Mouse (Mus musculus) common myeloid progenitor, adult 5-6 weeks (primary cell): ENCODE results near the gene Npr2. TPM values are rescaled to one million over a fixed set of nuclear protein-coding genes. Genes with fewer than 3 reads are reported as not detected.
"Not testable (repeated sequence)": the region's sequence is repeated elsewhere in the genome, so short reads cannot be mapped to it uniquely, and the experiment has no call there.

Experiments
- ATAC-seq: replicated peaks from 2 replicates; pipeline ENCODE4 v1.8.0; 2016; ENCODE audit warnings: low read depth, mild to moderate bottlenecking, moderate TSS enrichment, inconsistent platforms; ENCODE audit not compliant: poor library complexity, severe bottlenecking
- total RNA-seq: library from RNA; stranded (forward); fragments of 200-1000, 187-1606 nt; gene quantifications from 2 replicates; pipeline ENCODE4 v1.2.3, GENCODE M21; 2017

Gene Npr2
- total RNA-seq: 0.39 and 0.96 TPM in 2 replicates

DNA sequence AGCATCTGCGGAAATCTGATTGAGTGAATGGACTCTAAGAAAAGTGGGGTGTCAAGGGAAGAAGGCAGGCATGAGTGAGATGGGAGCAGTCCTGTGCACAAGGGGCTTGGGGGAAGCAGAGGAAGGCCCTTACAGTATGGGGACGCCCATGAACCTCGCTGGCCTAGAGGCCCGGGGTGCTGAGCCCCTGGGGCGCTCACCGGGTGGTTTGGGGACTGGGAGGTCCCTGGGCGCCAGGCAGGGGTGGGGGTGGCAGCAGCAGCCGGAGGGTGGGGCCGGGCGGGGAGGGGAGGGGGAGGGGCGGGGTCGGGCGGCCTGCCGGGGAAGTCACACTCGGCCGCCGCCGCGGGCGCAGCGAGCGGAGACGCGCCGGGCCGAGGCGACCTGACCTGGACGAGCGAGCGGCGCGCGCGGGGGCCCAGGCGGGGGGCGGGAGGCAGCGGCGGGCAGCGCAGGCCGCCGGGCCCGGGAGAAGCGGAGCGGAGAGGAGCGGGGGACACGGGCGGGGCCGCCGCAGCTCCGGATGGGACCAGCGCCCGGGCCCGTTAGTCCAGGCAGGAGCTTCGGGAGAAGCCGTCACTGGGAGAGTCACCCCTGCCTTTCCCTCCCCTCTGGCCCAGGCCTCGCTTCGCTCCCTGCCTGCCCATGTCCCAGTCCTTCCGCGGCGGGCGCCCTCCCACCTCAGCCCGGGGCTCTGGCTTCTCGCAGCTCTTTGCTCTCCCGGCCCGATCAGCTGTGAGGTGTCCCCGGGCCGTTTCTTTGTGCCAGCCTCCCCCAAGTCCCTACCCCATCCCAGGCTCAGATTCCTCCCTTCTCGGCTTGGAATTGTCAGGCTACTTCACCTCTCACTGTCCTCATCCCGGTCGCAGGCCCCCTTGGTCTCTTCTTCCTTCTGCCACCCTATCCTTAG is at the start of gene Npr2:
Npr2 (plus strand) TSS at position 890 of the 910 bp plus-strand sequence.
- ATAC-seq: 0 out of 2 replicates have a peak, but pooled peaks have one; percentile 17

DNA sequence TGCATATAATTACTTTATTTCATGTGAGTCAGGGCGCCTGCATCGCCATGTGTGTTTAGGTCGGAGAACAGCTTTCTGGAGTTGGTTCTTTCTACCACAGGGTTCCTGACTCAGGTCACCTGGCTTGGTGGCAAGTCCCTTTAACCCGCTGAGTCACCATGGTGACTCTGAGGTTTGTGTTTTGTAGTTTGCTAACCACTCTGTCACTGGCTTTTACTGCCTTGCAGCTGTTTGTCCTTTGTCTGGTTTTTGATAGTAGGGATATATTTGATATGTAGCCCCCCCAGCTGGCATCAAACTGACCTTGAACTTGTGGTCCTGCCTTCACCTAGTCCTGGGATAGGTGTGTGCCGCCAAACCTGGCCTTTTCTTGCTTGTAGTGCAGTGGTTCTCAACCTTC is 49.5 kb upstream of the Npr2 start:
- no peak for ATAC-seq

DNA sequence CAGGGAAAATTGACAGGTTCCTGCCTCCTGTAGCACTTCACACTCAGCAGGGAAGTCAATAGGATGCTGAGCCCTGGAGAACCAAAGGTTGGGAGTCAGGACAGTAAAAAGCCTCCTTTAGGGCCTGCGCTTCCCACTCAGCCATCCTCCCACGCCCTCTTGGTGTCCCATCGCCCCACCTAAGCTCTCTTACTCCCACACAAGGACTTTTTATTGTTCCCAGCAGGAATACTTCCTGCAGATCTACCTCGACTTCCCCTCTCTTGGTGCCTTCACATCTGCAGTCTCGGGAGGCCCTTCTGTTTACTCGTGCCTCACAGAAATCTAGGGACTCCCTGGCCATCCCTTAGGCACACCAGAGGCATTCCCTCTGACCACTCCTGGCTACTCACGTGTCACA is 48.3 kb upstream of the Npr2 start:
- no peak for ATAC-seq

DNA sequence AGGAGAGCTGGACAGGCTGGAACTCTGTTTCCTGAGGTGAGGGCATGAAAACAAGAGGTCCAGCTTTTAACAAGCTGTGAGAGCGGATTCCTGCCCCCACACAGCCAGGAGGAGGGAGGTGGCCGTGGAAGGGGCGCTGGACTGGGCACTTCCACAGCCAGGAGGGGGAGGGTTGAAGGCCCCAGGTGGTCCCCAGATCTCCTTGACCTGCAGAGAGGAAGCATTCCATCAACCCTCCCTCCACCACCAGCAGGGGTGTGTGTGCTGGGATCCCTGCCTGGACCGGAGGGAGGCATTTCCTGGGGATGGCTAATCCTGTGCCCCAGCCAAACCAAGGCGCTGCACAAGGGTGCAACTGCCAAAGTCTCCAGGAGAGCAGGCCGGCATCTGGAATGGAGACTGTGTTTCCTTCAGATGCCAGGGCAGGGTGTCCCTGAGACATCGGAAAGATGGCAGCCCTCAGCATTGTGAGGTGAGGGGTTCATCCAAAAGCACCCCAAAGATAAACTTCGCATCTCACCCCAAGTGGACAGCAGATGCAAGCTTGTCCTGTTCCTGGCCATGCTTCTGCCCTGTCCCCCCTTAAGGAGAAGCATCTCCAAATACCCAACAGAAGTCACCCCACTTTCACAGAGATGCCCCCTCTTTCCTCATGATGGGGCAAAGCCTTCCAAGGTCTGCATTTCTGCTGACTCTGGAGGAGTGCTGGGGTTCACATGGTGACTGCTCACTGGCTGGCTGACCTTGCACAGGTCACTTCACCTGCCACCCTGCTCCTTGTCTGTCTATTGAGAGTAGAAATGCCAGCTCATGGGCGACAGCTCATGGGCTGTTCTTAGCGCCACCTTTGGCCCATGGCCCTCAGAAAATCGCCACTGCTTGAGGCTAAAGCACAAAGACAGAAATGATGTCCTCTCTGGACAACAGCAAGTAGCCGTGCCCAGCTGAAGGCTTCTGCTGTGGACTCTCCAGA is 47.0 kb upstream of the Npr2 start, which contains the start of gene Msmp:
Msmp (minus strand) TSS at position 51 of the 973 bp plus-strand sequence.
- no peak for ATAC-seq

DNA sequence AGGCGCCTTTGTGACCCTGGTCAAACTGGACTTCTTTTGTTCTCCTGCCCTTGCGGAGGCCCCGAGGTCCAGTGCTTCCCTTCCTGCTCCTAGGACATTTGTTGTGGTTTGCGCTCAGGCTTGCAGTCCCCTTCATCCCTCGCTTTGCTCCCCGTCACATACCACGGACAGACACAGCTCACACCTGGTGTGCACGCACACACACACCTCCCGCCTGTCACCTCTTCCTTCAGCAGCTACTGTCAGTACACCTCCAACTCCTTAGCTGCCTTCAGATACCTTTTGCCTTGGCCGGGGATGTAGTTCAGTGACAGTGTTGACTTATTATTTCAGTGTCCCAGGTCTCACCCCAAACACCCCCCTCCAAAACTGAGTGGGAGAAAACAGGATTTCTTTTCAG is 46.1 kb upstream of the Npr2 start:
- no peak for ATAC-seq

DNA sequence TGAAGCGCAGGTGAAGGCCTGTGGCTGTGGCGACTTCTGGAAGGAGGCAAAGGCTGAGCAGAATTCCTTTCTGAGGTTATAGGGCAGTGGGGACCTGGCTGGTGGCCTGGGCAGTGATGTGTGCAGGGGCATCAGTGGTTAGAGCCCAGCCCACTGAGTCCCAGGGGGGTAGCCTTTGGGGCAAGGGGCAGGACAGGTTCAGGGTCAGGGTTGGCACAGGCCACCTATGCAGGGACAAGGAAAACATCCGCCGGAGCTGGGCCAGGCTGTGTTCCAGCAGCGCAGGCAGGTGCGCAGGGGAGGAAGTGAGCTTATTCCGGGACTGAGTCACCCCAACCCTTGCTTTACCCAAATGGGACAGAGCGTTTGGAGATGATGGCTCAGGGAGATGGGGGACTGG is 45.3 kb upstream of the Npr2 start:
- 0 out of 2 replicates have a peak, but pooled peaks have one; percentile 16 for ATAC-seq

DNA sequence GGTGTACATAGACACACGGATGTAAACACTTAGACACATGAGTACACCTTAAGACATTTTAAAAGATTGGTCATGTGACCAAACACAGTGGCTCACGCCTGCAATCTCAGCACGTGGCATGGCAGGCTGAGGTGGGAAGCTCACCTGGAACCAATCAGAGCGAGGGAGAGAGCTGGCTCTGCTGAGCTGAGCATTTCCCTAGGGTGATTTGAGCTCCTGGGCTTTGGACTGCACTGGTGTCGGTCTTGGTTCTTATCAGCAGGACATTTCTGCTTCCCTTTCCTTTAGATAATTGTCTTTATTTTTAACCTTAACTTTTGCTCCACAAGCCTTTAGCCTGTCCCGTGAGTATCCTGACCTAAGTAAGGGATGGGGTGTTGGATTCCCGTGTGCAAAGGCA is 44.1 kb upstream of the Npr2 start:
- ATAC-seq: peak; percentile 44; the same call in 1 of the 2 replicates

DNA sequence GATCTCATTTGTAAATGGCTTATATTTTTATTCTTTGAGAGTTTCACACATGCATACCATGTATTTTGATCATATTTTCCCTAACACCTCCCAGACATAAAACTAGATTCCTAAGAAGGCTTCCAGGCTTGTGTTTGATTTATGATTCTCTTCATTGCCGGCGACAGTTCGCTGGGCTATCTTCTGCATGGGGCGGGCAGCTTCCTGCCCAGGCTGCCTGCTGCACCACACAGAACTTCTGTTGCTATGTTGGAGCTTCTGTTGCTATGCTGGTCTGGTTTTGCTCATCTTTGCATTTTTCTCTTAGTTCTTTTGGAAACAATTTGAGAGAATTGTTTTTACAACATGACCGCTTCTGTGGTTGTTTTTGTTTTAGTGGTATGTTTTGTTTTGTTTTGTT is 40.2 kb upstream of the Npr2 start:
- peak; percentile 75 for ATAC-seq

DNA sequence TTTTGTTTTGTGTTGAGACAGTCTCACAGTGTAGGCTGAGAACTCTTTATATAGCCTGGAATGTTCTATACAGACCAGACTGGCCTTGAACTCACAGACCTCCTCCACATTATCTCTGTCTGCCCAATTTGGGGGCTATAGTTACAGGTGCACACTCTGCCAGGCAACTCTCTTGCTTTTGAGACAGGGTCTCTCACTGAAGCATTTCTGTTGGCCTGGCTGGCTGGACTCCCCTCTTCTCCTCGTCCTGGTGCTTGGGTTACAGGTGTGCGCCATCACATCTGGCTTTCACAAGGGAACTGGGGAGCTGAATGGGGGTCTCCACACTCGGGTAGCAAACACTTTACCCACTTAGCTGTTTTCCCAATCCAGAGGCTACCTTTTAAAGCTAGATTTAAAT is 39.8 kb upstream of the Npr2 start:
- ATAC-seq: no peak

DNA sequence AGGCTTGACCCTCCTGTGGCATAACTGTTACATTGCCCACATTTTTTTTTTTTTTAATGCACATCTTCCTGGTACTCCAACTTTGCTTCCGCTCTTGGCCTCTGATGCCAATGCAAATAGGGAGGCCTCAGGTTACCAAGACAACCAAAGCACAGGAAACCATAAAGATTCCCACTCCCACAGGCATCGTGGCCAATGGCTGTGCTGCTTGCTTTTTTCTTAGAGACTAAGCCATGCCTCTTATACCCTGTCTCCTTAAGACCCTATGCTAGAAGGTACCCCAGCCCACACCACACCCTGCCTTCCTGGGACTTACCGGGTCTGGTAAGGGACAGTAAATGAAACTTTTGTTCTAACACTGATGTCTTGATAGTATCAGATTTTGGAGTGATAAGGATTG is 38.3 kb upstream of the Npr2 start:
- ATAC-seq: peak; percentile 51

DNA sequence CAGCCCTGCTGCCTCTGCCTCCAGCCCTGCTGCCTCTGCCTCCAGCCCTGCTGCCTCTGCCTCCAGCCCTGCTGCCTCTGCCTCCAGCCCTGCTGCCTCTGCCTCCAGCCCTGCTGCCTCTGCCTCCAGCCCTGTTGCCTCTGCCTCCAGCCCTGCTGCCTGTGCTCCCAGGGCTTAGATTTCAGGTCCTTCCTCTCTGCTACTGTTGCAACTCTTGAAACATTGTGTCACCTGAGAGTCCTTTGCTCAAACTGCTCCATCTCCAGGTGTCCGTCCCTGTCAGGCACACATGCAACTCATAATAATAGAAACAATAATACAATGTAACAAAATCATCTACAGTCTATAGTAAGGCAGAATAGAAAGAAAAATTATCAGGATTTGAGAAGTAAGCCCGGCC is 35.1 kb upstream of the Npr2 start:
- ATAC-seq: not testable (repeated sequence)

DNA sequence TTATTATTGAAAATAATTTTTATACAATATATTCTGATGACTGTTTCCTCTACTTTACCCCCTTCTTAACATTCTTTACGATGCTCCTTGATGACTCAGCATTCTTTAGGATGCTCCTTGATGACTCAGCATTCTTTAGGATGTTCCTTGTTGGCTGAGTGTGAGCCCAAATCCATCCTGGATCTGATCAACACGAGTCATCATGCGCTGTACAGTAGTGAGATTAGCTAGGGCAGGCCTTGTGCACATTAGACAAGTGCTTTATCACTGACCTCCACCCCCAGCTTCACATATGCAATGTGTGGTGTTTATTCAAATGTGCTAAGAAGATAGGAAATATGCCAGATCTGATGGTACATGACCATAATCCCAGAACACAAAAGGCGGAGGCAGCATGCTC is 33.5 kb upstream of the Npr2 start:
- peak; percentile 45; the same call in 1 of the 2 replicates for ATAC-seq

DNA sequence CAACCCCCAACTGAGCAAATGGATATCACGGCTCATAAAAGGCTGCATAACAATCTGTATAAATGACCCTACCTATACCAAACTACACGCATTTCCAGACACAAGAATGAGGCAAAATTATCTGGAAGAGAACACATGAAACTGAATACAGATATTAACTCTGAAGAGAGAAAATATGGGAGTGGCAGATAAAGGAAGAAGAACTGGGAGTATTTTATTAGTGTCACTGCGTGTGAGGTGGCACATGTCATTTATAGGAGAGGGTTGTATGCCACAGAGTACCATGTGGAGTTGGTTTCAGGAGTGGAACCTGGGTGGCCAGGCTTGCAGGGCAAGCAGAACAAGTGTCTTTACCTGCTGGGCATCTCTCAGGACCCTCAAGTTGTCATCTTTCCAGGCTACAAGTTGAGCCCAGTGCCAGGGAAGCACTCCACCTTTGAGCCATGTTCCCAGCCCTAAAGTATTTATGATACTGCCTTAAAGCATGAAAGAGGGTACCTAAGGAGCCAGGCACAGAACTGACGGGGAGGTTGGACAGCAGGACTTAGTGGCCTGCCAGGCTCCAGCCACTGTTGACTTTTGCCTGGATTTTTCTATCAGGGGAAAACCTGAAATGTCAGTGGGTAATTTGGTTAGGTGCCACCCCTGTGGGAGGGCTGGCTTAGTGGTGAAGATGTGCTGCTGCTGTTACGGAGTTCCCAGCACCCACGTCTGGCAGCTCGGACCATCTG is 32.9 kb upstream of the Npr2 start:
- ATAC-seq: no peak

DNA sequence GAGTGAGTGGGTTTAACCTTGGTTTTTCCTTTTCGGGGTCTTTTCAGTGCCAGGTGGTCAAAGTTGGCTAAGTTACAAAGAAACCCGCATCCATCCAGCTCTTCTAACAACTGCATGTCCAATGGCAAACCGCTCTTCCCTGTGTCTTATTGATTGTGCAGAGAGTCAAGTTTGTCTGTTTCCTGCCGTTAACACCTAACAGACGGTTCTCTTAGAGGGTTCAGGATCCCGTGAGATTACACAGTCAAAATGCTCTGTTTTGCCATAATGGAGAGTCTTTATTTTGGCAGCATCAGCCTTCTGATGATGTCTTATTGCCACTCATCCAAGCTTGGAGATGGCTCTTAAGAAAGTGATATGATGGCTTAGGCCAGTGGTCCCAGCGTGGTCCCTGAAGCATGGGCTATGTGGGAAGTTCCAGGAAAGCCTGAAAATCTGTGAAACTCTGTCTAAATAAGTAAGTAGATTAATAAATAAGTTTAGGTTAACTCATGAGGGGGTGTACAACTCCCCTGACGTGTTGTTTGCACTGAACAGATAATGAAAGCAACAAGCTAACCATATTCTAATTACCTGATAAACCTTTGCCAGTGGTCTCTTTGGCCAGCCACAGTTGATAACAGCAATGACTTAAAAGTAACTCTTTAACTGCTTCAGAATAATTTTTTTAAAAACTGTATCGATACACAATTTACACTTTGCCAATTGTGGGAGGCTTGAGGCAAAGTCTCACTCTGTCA is 31.4 kb upstream of the Npr2 start:
- ATAC-seq: no peak

DNA sequence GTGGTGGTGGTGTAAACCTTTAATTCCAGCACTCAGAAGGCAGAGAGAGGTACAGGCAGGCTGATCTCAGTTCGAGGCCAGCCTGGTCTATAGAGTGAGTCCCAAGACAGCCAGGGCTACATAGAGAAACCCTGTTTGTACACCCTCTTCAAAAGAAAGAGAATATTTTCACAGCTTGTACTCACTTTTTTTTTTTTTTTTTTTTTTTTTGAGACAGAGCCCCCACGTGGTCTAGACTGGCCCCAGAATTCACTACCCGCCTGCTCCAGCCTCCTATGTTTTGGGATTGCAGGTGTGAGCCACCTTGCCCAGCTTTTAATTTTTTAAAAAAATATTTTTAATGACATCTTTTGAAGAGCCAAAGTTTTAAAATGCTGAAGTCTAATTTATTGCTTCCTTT is 27.6 kb upstream of the Npr2 start:
- no peak for ATAC-seq

DNA sequence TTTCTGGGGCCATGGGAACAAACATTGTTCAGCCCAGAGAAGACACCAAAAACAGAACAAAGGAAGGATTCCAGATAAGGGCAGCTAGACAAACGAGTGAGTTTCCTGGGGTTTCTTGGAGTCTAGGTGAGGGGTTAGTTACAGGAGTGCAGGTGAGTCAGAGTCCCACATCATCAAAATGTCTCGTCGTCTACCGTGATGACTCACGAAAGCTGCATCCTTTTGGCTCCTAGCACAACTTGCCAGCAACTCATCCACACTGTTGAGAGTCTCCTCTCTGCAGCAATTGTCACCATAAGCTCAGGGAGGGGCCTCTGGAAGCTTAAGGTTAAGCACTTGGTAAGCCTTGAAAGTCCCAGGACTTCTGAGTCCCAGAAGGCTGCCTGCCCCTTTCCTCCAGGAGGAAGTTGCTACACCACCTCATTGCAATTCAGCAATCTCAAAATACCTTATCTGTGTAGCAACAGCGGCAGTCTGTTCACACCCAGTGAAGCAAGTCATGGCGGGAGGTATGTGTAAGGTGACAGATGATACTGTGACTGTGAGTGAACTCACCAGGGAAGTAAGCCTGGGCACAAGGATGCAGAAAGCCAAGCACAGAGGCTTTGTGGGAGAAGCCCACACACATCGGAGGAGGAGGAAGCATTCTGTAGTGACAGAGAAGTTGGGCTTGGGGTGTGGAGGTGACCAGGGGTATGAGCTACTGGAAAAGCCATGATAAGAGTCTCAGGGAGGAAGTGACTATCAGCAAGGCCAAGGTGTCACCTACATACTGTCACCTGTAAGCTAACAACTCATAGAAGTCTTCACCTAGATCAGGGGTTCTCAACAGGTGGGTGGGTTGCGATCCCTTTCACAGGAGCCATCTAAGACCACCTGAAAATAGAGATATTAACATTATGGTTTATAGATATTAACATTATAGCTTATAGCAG is 26.7 kb upstream of the Npr2 start:
- peak; percentile 92 for ATAC-seq

DNA sequence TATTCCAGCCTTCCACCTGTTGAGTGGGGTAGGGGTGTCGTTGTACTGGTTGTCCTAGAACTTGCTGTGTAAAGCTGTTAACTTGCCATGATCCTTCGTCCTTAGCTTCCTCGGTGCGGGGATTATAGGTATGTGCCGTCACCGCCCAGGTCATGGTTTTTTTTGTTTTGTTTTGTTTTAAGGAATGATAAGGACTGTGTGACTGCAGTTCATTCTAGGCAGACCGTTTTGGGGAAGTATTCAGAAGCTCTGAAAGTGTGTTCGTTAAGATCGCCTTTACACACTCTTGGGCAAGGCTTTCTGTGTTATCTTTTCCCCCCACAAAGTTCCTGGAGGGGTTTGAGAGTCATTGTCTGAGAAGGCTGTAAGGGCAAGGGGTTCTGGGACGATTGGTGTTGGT is 19.2 kb upstream of the Npr2 start:
- ATAC-seq: peak; percentile 92

DNA sequence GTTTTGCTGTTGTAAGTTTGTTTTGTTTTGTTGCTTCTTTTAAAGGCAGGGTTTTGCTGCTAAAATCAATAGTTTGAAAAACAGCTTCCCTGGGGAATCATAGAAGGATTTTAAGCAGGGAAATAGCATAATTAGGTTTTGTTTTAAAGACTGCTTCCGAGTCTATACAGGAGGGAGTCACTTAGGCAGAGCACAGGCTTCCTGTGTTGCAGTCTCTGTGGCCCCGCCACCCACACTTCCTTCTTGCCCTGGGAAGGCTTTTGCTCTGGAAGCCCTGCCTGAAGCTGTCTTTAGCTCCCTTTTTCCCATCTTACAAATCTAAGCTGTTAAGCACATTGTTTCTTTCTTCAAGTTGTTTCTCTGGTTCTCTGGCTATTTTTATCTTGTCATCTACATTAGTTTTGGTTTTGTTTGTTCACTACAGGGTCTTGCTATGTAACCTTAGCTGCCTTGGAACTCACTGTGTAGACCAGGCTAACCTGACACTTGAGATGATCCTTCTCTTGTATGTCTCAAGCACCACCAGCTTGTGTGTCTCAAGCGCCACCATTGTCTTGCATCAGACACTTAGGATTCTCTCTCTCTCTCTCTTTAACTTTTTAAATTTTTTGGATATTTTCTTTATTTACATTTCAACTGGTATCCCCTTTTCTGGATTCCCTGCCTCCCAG is 18.5 kb upstream of the Npr2 start:
- peak; percentile 92 for ATAC-seq
